Mouse (Mus musculus): ENCODE results near the gene Skint5.
"Not testable (repeated sequence)": the region's sequence is repeated elsewhere in the genome, so short reads cannot be mapped to it uniquely, and the experiment has no call there.

Gene Skint5

DNA sequence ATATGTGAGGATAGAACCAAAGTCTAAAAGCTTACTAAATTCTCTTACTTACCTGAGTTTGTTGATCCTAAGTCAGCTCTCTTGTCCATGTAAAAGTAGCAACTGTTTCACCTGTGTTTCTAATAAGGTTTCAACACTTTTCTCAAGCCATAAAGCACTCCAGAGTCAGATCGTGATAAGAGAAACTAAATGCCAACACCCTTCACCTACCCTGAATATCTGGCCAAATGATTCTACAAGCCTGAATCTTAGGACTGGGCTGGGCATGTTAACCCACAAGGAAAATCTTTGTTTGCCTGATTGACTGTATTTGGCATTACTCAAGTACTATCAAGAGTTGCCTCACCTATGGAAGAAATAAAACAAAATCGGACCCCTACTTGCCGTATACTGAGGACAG lies at the start of gene Skint5:
Gene Skint5, minus strand, starts transcription at position 101 of the 400 bp plus-strand sequence.
- no peak for DNase-seq

DNA sequence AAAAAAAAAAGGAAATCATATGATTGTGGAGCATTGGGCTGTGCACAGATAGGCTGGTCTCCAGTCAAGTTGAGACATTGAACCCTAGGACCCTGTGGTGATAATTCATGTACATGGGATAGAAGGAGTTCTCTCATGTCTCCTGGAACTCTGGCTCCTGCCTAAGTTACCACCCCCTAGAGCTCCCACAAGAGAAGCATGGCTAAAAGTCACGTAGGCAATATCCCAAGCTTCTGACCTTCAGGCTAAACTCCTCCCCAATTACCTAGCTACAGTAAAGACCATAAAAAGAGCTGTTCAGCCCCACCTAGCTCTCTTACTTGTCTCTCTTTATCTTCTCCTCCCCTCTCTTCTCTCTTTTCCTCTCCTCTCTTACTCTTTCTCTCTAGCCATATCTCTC lies 42.0 kb downstream of the Skint5 start:
- DNase-seq = no peak

DNA sequence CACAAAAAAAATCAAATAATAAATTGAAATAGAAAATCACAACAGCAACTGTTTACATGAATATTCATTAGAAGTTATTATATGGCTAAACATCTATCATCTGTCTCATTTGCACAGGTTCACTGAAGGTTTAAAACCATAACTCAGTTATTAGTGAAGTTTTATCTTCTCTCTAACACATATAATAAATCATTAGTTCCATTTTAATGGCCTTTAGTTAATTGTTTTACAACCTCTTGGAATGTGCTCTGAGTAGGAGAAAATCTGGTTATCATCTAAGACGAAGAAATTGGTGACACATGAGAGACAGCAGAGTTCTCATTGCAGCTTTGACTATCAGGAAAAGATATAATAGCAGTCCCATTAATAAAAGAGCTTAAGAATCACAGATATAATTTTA lies 235.1 kb downstream of the Skint5 start:
- DNase-seq = no peak

DNA sequence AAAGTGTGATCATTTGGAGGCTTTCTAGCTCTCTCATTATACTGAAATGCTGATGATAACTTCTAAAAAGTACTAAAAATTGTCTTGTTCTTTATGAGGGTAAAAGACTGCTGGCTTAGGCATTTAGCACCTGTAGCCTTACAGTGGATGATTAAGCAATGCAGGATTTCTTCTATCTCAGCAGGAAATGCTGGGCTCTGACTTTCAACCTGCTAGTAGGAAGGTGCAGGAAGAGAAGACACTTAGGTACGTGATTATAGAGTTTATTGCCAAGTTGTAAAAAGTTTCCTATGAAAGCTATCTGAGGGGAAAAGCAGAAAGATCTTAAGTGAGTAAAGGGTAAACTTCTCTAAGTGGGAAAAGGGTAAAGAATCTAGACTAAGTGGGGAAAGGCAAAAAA lies 235.6 kb downstream of the Skint5 start:
- no peak for DNase-seq

DNA sequence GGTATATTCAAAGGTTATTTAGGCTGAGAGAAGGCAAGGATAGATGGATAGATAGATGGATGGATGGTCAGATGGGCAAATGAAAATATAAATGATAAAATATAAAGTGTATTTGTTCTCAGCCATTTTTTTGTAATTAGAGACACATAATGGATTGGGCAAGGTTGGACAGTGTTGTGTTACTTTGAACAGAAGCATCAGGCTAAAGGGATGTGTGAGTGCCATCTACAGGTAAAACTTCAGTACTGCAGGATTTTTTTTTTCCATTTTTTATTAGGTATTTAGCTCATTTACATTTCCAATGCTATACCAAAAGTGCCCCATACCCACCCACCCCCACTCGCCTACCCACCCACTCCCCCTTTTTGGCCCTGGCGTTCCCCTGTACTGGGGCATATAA lies 551.1 kb downstream of the Skint5 start:
- DNase-seq = not testable (repeated sequence)
